Mouse (Mus musculus): ENCODE results near the gene Msh5.

The Msh5 gene

GRCm38 (mm10) chr17:35070556-35071229 lies 24.1 kb upstream of the Msh5 start:
- in situ Hi-C loops (cut with MboI, MseI) = no loop called here

DNA sequence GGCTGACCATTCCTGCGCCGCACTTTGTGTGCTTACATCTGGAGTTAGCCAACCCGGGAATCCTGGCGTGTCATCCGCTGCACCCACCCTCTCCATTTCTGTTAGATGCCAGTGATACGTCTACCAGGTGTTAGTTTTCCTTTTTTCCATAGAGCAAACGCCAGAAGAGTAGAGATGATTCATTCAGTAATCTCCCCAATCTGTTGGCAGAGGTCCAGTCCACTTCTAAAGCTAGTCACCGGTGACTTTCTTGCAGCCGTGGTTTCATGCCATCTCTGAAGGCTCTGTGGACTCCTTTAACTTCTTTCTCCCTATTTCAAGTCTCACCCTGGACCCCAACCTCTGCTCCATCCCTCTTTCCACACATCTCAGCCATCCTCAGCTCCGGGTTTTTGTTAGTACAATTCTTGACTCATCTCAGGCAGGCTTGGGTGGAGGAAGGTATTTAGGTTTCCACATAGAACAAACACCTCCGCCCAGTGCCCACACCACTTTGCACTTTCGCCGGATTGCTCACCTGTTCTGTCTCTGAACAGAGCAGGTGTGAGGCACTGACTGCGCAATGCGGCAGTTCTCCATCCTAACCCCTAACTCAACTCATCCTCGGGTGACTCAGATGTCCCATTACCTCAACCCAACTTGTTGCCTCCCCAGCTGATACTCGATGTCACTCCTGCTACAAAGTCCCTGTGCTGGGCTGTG lies 21.8 kb upstream of the Msh5 start:
- in situ Hi-C loops (cut with MboI, MseI) = no loop called here

- in situ Hi-C loops (cut with MboI, MseI) = no loop called here
Measured at GRCm38 (mm10) chr17:35066084-35066483, 19.5 kb upstream of the Msh5 start, which contains the start of gene Mpig6b. Gene Mpig6b (minus strand): TSS chr17:35066184.

DNA sequence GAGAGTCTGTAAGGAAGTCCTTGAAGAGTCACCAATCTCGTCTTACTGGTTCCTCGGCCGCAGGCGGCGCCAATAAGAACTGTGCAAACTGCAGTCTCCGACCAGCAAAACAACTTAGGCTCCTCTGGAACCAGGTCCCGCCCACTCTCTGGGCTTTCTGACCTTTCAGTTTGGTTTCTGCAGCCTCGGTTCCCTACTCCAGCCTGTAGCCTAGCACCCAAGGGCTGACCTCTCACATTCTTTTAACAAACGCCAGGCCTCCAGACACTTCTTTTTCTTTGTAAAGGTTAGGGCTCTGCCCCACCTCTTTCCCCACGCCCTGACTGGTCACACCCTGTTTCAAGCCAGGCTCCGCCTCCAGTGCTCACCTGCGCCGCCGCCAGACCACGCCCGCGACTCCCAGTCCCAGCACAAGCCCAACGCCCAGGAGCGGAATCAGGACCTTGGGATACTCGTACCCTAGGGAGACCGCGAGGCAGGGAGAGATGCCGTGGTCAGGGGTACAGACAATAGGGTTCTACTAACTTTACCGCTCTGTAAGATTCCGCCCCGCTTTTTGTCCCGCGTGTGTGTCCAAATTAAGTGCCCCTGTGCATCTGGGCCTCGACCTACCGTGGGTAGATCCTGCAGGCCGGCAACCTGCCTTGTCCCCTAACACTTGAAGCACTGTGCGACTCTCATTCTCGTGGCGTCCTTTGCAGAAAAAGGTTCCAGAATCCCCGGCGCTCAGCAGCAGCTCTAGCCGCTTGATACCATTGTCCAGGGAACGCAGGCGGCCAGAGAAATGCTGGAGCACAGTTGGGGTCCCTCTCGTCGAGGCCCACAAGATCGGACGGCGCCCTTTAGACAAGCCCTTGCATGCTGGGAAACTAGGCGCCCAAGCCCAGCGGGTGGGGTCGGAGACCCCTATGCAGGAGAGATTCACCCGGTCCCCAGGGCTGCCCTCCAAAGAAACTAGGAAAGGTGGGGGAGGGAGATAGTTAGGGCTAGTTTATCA lies 18.7 kb upstream of the Msh5 start, which contains the start of gene Ly6g6c:
TSS of gene Ly6g6c (plus strand) at position 438 of the 997 bp plus-strand sequence.
- in situ Hi-C loops (cut with MboI, MseI) = loop anchor here (5.0 kb wide), 1 partner anchor 43 kb away; no protein-coding TSS in a partner anchor

- in situ Hi-C loops (cut with MboI, MseI) = loop anchor here (5.0 kb wide), 1 partner anchor 42 kb away; no protein-coding TSS in a partner anchor
Measured at GRCm38 (mm10) chr17:35064378-35064877, 17.9 kb upstream of the Msh5 start.

GRCm38 (mm10) chr17:35063466-35063865 lies 16.9 kb upstream of the Msh5 start:
- in situ Hi-C loops (cut with MboI, MseI) = loop anchor here (5.0 kb wide), 1 partner anchor 41 kb away; no protein-coding TSS in a partner anchor

GRCm38 (mm10) chr17:35061299-35061698 lies 14.8 kb upstream of the Msh5 start:
- in situ Hi-C loops (cut with MboI, MseI) = loop anchor here (5.0 kb wide), 1 partner anchor 39 kb away; no protein-coding TSS in a partner anchor

DNA sequence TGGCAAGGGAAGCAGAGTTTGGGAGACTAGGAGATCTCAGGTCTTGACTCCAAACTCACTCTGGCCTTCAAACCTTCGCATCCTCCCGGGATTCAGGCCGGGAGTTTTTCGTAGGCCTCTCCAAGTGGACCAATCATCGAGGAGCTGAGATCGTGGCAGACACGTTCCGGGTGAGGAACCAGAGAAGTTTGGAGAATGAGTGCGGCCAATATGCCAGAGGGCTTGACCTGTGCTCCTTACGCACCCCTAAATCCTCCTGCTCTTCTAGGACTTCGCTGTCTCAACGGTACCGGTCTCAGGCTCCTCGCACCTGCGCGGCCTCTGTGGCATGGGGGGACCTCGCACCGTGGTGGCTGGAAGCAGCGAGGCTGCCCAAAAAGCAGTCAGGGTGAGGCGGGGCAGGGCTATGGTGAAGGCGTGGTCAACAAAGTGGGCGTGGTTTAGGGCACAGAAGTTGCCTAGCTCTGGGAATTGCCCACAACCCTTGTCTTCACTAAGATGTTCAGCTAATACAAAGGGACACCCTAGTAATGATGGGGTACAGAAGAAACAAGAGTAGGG lies 14.3 kb upstream of the Msh5 start:
- in situ Hi-C loops (cut with MboI, MseI) = loop anchor here (5.0 kb wide), 1 partner anchor 39 kb away; no protein-coding TSS in a partner anchor

- in situ Hi-C loops (cut with MboI, MseI) = loop anchor here (5.0 kb wide), 1 partner anchor 38 kb away; no protein-coding TSS in a partner anchor
Measured at GRCm38 (mm10) chr17:35060071-35060470, 13.5 kb upstream of the Msh5 start.

- in situ Hi-C loops (cut with MboI, MseI) = no loop called here
Measured at GRCm38 (mm10) chr17:35058911-35059892, 12.7 kb upstream of the Msh5 start, which contains the start of gene Ddah2. Gene Ddah2 (plus strand): TSS chr17:35059035.

DNA sequence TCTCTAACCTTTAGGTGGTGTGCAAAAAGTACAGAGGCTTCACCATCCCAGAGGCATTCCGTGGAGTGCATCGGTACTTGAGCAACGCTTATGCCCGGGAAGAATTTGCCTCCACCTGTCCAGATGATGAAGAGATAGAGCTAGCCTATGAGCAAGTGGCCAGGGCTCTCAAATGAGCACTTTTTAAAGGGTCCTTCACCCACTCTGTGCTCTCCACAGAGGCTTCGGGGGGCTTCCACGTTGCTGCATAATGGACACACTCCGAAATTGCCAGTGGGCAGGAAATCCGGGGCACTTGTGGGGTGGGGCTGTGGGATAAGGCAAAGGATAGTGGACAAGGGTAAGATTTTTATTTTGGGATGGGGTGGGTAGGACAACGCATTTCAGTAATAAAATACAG lies 11.8 kb upstream of the Msh5 start:
- in situ Hi-C loops (cut with MboI, MseI) = no loop called here

DNA sequence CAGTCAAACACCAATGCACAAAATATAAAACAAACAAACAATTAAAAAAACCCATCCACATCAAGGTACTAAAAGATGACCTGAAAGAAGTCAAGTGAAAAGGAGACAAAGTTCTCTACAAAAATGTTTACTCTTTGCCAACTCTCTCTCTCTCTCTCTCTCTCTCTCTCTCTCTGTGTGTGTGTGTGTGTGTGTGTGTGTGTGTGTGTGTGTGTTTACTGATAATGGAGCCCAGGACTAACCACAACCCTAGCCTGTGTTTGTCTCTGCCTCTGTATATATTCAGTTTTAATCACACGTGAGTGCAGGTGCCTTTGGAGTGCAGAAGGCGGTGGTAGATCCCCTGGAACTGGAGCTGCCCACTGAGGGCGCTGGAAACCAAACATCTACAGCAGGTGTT lies 10.5 kb upstream of the Msh5 start:
- in situ Hi-C loops (cut with MboI, MseI) = no loop called here

GRCm38 (mm10) chr17:35055691-35056495 lies 9.3 kb upstream of the Msh5 start:
- in situ Hi-C loops (cut with MboI, MseI) = no loop called here

- in situ Hi-C loops (cut with MboI, MseI) = no loop called here
Measured at GRCm38 (mm10) chr17:35052271-35052798, 5.8 kb upstream of the Msh5 start.

DNA sequence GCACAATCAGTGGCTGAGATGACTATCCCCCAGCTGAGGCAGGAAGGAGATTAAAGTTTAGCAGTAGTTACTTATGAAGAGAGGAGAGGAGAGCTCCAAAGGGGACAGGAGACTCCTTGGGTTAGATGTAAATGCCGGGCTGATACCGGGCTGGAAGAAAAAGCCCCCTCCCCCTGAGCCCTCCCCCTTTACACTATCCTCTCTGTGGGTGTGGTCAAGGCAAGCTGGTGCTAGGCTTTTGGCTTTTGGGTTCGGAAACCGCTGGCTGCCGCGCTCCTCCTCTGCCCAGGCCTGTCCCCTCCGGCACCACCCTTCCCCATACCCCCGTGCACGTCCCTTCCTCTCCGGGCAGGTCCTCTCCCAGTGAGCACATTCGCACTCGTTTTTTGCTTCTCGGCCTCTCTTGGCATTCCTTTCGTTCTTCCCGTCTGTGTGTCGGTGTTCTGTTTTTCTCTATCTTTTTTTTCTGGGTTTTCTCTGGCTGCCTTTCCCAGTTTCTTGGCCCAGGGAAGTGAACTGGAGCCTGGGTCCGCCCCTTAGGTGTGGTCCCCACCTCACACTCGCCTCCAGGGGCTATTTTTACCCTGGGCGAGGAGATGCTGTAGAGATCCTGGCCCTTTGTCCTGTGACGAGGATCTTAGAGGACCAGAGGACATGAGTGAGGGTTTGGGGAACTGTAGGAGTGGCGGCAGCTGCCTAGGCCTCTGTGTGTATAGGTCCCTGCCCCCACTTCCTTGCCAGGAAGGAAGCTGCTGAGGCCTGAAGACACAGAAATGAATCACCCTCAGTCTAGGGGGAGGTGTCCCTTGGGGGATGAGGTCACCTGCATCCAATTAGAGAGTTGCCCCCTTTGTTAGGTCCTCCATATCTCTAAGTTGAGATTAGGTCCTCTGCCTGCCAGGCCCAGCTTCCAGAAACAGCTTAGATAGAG lies 4.9 kb upstream of the Msh5 start:
- in situ Hi-C loops (cut with MboI, MseI) = no loop called here

DNA sequence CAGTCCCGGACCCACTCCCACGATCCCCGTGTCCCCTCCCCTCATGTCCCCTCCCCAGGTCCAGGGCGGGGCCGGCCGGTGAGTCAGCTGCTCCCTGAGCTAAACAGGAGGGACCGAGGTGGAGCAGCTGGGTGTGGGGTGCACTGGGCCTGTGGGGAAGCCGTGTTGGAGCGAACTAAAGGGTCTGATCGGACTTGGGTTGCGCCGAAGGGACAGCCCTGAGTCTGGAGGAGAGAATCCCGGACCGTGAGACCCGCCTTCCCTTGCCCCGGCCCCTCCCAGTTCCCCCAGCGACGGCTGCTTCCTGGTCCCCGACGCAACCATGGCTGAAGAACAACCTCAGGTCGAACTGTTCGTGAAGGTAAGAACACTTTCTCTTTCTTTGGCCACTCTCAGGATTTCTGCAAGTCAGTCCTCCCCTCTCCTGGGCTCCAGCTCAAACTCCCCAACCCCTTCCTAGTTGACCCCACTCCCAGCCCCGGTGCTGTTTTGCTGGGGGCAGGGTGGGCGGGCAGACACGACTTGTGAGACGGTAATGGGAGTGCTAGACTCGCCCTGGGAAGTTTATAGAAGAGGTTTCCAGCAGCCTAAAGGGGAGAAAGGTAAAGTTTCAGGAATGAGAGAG lies 3.7 kb upstream of the Msh5 start:
- in situ Hi-C loops (cut with MboI, MseI) = no loop called here

DNA sequence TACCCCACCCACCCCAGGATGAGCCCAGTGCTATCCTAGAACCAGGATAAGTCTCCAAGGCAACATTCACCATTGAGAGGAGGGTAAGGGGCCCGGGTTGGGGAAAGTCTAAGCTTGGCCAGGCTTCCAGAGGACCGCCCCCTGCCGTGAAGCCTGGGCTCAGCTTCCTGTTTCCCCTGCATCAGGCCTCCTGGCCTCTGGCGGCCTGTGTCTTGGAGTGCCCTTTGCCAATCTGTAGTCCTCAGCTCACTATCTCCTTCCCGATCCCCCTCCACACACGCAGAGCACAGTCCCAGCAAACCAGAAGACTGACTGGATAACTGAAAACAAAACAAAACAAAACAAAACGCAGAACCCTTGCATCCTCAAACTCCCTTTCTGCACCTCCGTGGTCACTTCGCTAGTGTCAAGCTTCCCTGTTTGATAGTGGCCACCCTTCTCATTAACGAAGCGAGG lies 3.0 kb upstream of the Msh5 start, which contains the start of gene Clic1:
TSS of gene Clic1 (plus strand) at position 406 of the 456 bp plus-strand sequence.
- in situ Hi-C loops (cut with MboI, MseI) = no loop called here

All from T-helper 1 cell (primary cell).